In the genomic region with DNA sequence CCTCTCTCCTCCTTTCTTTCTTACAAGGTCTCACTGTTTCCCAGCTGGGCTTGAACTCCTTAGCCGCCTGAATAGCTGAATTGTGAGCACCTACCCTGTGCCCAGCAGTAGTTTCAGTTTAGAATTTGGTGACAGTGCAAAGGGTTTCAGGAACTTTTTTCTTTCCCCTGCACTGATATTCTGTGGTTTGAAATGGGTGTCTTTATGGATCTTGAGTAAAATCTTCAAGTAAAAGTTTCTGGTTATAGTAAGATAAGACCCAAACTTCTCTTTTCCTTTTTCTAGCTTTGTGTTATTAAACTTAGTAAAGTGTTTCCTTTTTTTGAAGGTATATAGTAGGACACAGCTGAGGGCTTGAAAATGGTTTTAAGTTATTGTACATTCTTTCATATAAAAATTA, we compare ENCODE assay signal across 11 mouse cellular contexts. TPM values are rescaled to one million over a fixed set of nuclear protein-coding genes. Genes with fewer than 3 reads are reported as not detected.
"Had no signal": no experiment of that assay in that cellular context is flagged by ENCODE, and none has a peak within 500 bp of the region (broad histone marks: within the 10 kb centered on the region; RNA-seq: fewer than 3 reads in every experiment).

No protein-coding gene starts in this region.

- H3K4me2 ChIP-seq: lung, embryonic 14.5 days; midbrain, embryonic 12.5 days; neural tube, embryonic 13.5 days; neural tube, embryonic 15.5 days had no signal

- H3K4me3 ChIP-seq: midbrain, embryonic 10.5 days; midbrain, embryonic 12.5 days; neural tube, embryonic 13.5 days; neural tube, embryonic 15.5 days had no signal

- H3K4me1 ChIP-seq: midbrain, embryonic 10.5 days; midbrain, embryonic 12.5 days had no signal

- H3K9ac ChIP-seq: lung, embryonic 14.5 days; midbrain, embryonic 12.5 days; neural tube, embryonic 13.5 days; neural tube, embryonic 15.5 days had no signal

- H3K27me3 ChIP-seq: midbrain, embryonic 12.5 days; neural tube, embryonic 13.5 days; neural tube, embryonic 15.5 days had no signal

- H3K27ac ChIP-seq: midbrain, embryonic 10.5 days; midbrain, embryonic 12.5 days; neural tube, embryonic 13.5 days; neural tube, embryonic 15.5 days had no signal

- DNase-seq: retina, postnatal 1 day; spleen, adult 18-20 months; thymus, adult 18-20 months; thymus, postnatal 14 days; thymus, postnatal 36 days had no signal

- H3K36me3 ChIP-seq: midbrain, embryonic 10.5 days; midbrain, embryonic 12.5 days; neural tube, embryonic 13.5 days; neural tube, embryonic 15.5 days had no signal

- H3K9me3 ChIP-seq: midbrain, embryonic 10.5 days; midbrain, embryonic 12.5 days; neural tube, embryonic 13.5 days; neural tube, embryonic 15.5 days had no signal

RNA-seq across cellular contexts. Expression of a gene that starts 58.7 kb away (rescaled TPM):
- polyA plus RNA-seq: lung, embryonic 14.5 days; midbrain, embryonic 10.5 days; midbrain, embryonic 12.5 days; midbrain, embryonic 16.5 days; neural tube, embryonic 13.5 days had no signal
